Mouse (Mus musculus): ENCODE measurements around the gene Cfap97d1. TPM values are rescaled to one million over a fixed set of nuclear protein-coding genes. Genes with fewer than 3 reads are reported as not detected.

Cfap97d1 gene
- polyA plus RNA-seq, 1 experiment from 2014 or later: not detected

- ATAC-seq (ENCODE audit: insufficient number of reproducible peaks, insufficient read depth, low FRiP score, low TSS enrichment): no peak
- no peak overlapping the region for H3K4me2 ChIP-seq (replicated peaks)
- 85% methylated on average over 7 of the region's 7 CpGs for WGBS
- no peak overlapping the region for H3K27ac ChIP-seq
- 0 out of 2 replicates have a peak, but pooled peaks cover 3% of the 10 kb centered on the region for H3K27me3 ChIP-seq
- no peaks in the 10 kb centered on the region for H3K4me1 ChIP-seq
- no peaks in the 10 kb centered on the region for H3K36me3 ChIP-seq
- H3K4me3 ChIP-seq: no peak overlapping the region
- H3K9me3 ChIP-seq: no peaks in the 10 kb centered on the region
- H3K9ac ChIP-seq: no peak overlapping the region
These were observed 8.3 kb downstream of the Cfap97d1 start for GRCm38 (mm10) chr11:101992411-101992810.

GRCm38 (mm10) chr11:101994100-101994499 lies 10.0 kb downstream of the Cfap97d1 start:
- H3K27me3 ChIP-seq: no peaks in the 10 kb centered on the region
- 52% methylated on average over 8 of the region's 8 CpGs for WGBS
- H3K4me2 ChIP-seq (replicated peaks): no peak overlapping the region
- no peaks in the 10 kb centered on the region for H3K4me1 ChIP-seq
- H3K9ac ChIP-seq: no peak overlapping the region
- no peak overlapping the region for H3K27ac ChIP-seq
- ATAC-seq (ENCODE audit: insufficient number of reproducible peaks, insufficient read depth, low FRiP score, low TSS enrichment): no peak
- H3K9me3 ChIP-seq: no peaks in the 10 kb centered on the region
- no peaks in the 10 kb centered on the region for H3K36me3 ChIP-seq
- no peak overlapping the region for H3K4me3 ChIP-seq

- no peak overlapping the region for H3K4me3 ChIP-seq
- ATAC-seq (ENCODE audit: insufficient number of reproducible peaks, insufficient read depth, low FRiP score, low TSS enrichment): no peak
- H3K9me3 ChIP-seq: no peaks in the 10 kb centered on the region
- no peaks in the 10 kb centered on the region for H3K4me1 ChIP-seq
- 88% methylated on average over 7 of the region's 7 CpGs for WGBS
- no peak overlapping the region for H3K9ac ChIP-seq
- H3K36me3 ChIP-seq: no peaks in the 10 kb centered on the region
- H3K27me3 ChIP-seq: no peaks in the 10 kb centered on the region
- H3K4me2 ChIP-seq (replicated peaks): no peak overlapping the region
- H3K27ac ChIP-seq: no peak overlapping the region
These were observed 11.9 kb downstream of the Cfap97d1 start for GRCm38 (mm10) chr11:101995938-101996337.

GRCm38 (mm10) chr11:101998258-101998657 lies 14.2 kb downstream of the Cfap97d1 start:
- H3K9me3 ChIP-seq: no peaks in the 10 kb centered on the region
- ATAC-seq (ENCODE audit: insufficient number of reproducible peaks, insufficient read depth, low FRiP score, low TSS enrichment): no peak
- no peaks in the 10 kb centered on the region for H3K4me1 ChIP-seq
- no peak overlapping the region for H3K27ac ChIP-seq
- H3K27me3 ChIP-seq: no peaks in the 10 kb centered on the region
- H3K36me3 ChIP-seq: 0 out of 2 replicates have a peak, but pooled peaks cover 6% of the 10 kb centered on the region
- no peak overlapping the region for H3K9ac ChIP-seq
- H3K4me2 ChIP-seq (replicated peaks): no peak overlapping the region
- WGBS: 43% methylated on average over 5 of the region's 5 CpGs
- H3K4me3 ChIP-seq: no peak overlapping the region

- Histone ChIP-seq H3K27ac (no peak overlapping the region), H3K4me2 (replicated peaks) (no peak overlapping the region), H3K9me3 (no peaks in the 10 kb centered on the region), H3K4me1 (no peaks in the 10 kb centered on the region), H3K9ac (no peak overlapping the region), H3K36me3 (0 out of 2 replicates have a peak, but pooled peaks cover 9% of the 10 kb centered on the region), H3K27me3 (no peaks in the 10 kb centered on the region), H3K4me3 (no peak overlapping the region)
- WGBS: 56% methylated on average over 4 of the region's 4 CpGs
- ATAC-seq (ENCODE audit: insufficient number of reproducible peaks, insufficient read depth, low FRiP score, low TSS enrichment): no peak
These were observed 15.4 kb downstream of the Cfap97d1 start for GRCm38 (mm10) chr11:101999466-101999865.

- no peak overlapping the region for H3K4me3 ChIP-seq
- WGBS: 88% methylated on average over 8 of the region's 8 CpGs
- H3K36me3 ChIP-seq: peaks cover 27% of the 10 kb centered on the region
- no peak overlapping the region for H3K4me2 ChIP-seq (replicated peaks)
- H3K4me1 ChIP-seq: no peaks in the 10 kb centered on the region
- no peaks in the 10 kb centered on the region for H3K27me3 ChIP-seq
- H3K9ac ChIP-seq: no peak overlapping the region
- ATAC-seq (ENCODE audit: insufficient number of reproducible peaks, insufficient read depth, low FRiP score, low TSS enrichment): no peak
- no peak overlapping the region for H3K27ac ChIP-seq
- no peaks in the 10 kb centered on the region for H3K9me3 ChIP-seq
These were observed 20.2 kb downstream of the Cfap97d1 start for GRCm38 (mm10) chr11:102004251-102004650.

- Histone ChIP-seq H3K4me3 (no peak overlapping the region), H3K36me3 (peaks cover 29% of the 10 kb centered on the region), H3K4me2 (replicated peaks) (no peak overlapping the region), H3K9me3 (no peaks in the 10 kb centered on the region), H3K27me3 (no peaks in the 10 kb centered on the region), H3K27ac (no peak overlapping the region), H3K4me1 (no peaks in the 10 kb centered on the region), H3K9ac (no peak overlapping the region)
- 73% methylated on average over 9 of the region's 9 CpGs for WGBS
- no peak for ATAC-seq (ENCODE audit: insufficient number of reproducible peaks, insufficient read depth, low FRiP score, low TSS enrichment)
These were observed 22.2 kb downstream of the Cfap97d1 start for GRCm38 (mm10) chr11:102006271-102006670.

- Histone ChIP-seq H3K36me3 (peaks cover 26% of the 10 kb centered on the region), H3K27ac (no peak overlapping the region)
- 85% methylated on average over 5 of the region's 5 CpGs for WGBS
These were observed 22.6 kb downstream of the Cfap97d1 start for GRCm38 (mm10) chr11:102006688-102007087.

GRCm38 (mm10) chr11:102008372-102008771 lies 24.3 kb downstream of the Cfap97d1 start:
- no peak overlapping the region for H3K27ac ChIP-seq
- no peaks in the 10 kb centered on the region for H3K4me1 ChIP-seq
- WGBS: 88% methylated on average over 8 of the region's 8 CpGs
- no peaks in the 10 kb centered on the region for H3K9me3 ChIP-seq
- ATAC-seq (ENCODE audit: insufficient number of reproducible peaks, insufficient read depth, low FRiP score, low TSS enrichment): no peak
- H3K4me2 ChIP-seq (replicated peaks): no peak overlapping the region
- H3K27me3 ChIP-seq: no peaks in the 10 kb centered on the region
- H3K9ac ChIP-seq: no peak overlapping the region
- H3K36me3 ChIP-seq: peaks cover 26% of the 10 kb centered on the region
- no peak overlapping the region for H3K4me3 ChIP-seq

More at GRCm38 (mm10) chr11:102006688-102007087, 22.6 kb downstream of the Cfap97d1 start:
- ATAC-seq (ENCODE audit: insufficient number of reproducible peaks, insufficient read depth, low FRiP score, low TSS enrichment): no peak
- H3K9me3 ChIP-seq: no peaks in the 10 kb centered on the region
- no peaks in the 10 kb centered on the region for H3K4me1 ChIP-seq
- no peak overlapping the region for H3K4me2 ChIP-seq (replicated peaks)
- H3K4me3 ChIP-seq: no peak overlapping the region
- H3K27me3 ChIP-seq: no peaks in the 10 kb centered on the region
- H3K9ac ChIP-seq: no peak overlapping the region

- Histone ChIP-seq H3K36me3 (peaks cover 26% of the 10 kb centered on the region), H3K9ac (no peak overlapping the region), H3K4me3 (no peak overlapping the region), H3K4me1 (no peaks in the 10 kb centered on the region), H3K27me3 (no peaks in the 10 kb centered on the region), H3K9me3 (no peaks in the 10 kb centered on the region), H3K4me2 (replicated peaks) (no peak overlapping the region), H3K27ac (no peak overlapping the region)
- WGBS: 81% methylated on average over 15 of the region's 15 CpGs
- no peak for ATAC-seq (ENCODE audit: insufficient number of reproducible peaks, insufficient read depth, low FRiP score, low TSS enrichment)
These were observed 25.0 kb downstream of the Cfap97d1 start for GRCm38 (mm10) chr11:102008954-102009637.

GRCm38 (mm10) chr11:102010140-102010539 lies 26.1 kb downstream of the Cfap97d1 start:
- H3K9me3 ChIP-seq: no peaks in the 10 kb centered on the region
- H3K27me3 ChIP-seq: no peaks in the 10 kb centered on the region
- no peak; the same call in 1 of the 2 replicates for ATAC-seq (ENCODE audit: insufficient number of reproducible peaks, insufficient read depth, low FRiP score, low TSS enrichment)
- H3K4me1 ChIP-seq: no peaks in the 10 kb centered on the region
- H3K4me3 ChIP-seq: no peak overlapping the region
- no peak overlapping the region for H3K9ac ChIP-seq
- WGBS: 69% methylated on average over 13 of the region's 13 CpGs
- H3K27ac ChIP-seq: 0 out of 2 replicates have a peak overlapping the region, but pooled peaks have one; percentile 14
- H3K36me3 ChIP-seq: peaks cover 19% of the 10 kb centered on the region
- H3K4me2 ChIP-seq (replicated peaks): no peak overlapping the region

GRCm38 (mm10) chr11:102011510-102011909 lies 27.4 kb downstream of the Cfap97d1 start:
- H3K9me3 ChIP-seq: no peaks in the 10 kb centered on the region
- no peak overlapping the region for H3K4me3 ChIP-seq
- H3K9ac ChIP-seq: no peak overlapping the region
- peaks cover 20% of the 10 kb centered on the region for H3K36me3 ChIP-seq
- H3K27me3 ChIP-seq: no peaks in the 10 kb centered on the region
- no peak overlapping the region for H3K27ac ChIP-seq
- no peak overlapping the region for H3K4me2 ChIP-seq (replicated peaks)
- no peaks in the 10 kb centered on the region for H3K4me1 ChIP-seq
- 80% methylated on average over 8 of the region's 8 CpGs for WGBS
- ATAC-seq (ENCODE audit: insufficient number of reproducible peaks, insufficient read depth, low FRiP score, low TSS enrichment): no peak

Data from embryonic facial prominence, embryonic 12.5 days (tissue).